In the genomic region with DNA sequence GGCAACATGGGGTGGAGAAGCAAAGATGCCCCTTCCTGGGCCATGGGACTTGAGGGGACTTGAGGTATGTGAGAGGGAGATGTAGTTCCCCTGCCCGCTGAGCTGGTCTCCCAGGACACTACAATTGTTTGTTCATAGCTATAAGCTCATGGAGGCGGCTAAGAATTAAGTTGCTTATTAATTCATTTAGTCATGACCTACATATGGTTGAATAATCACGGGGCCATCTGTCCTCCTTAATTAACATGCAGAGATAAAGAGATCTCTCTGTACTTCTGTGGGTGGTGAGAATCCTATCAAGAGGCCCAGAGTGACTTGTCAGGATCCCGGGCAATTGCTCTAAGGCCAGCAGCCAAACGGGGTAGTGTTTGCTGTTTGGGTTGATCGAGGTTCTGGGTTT, we compare ENCODE assay signal across 28 mouse cellular contexts. TPM values are rescaled to one million over a fixed set of nuclear protein-coding genes. Genes with fewer than 3 reads are reported as not detected.
A peak's percentile ranks its signal among the peaks of the same experiment; 100 is the strongest.
DNase-seq lines count a peak whose midpoint lies in the region; ATAC-seq and TF ChIP-seq lines count a peak whose summit lies in the region.
"Had no signal": no experiment of that assay in that cellular context is flagged by ENCODE, and none has a peak within 500 bp of the region (broad histone marks: within the 10 kb centered on the region; RNA-seq: fewer than 3 reads in every experiment).

No protein-coding gene starts in this region.

- H3K27ac ChIP-seq in embryonic facial prominence, embryonic 14.5 days (replicated peaks; ENCODE audit: low read depth, low read length): no peak overlapping the region
- H3K27ac ChIP-seq in embryonic facial prominence, embryonic 10.5 days (replicated peaks): no peak overlapping the region
- H3K27ac ChIP-seq in hindbrain, embryonic 10.5 days: no peak overlapping the region
- H3K27ac ChIP-seq: embryonic facial prominence, embryonic 12.5 days; forebrain, embryonic 12.5 days; gastrocnemius, adult 2 months; heart, embryonic 15.5 days; hindbrain, embryonic 12.5 days; hindbrain, embryonic 15.5 days had no signal

- no peaks in the 10 kb centered on the region for H3K9me3 ChIP-seq in embryonic facial prominence, embryonic 14.5 days (ENCODE audit: control insufficient read depth, low read length)
- H3K9me3 ChIP-seq in embryonic facial prominence, embryonic 10.5 days: no peaks in the 10 kb centered on the region
- H3K9me3 ChIP-seq in hindbrain, embryonic 10.5 days: no peaks in the 10 kb centered on the region
- H3K9me3 ChIP-seq: embryonic facial prominence, embryonic 12.5 days; forebrain, embryonic 12.5 days; heart, embryonic 12.5 days; heart, embryonic 15.5 days; hindbrain, embryonic 12.5 days; hindbrain, embryonic 15.5 days had no signal

- H3K4me2 ChIP-seq in embryonic facial prominence, embryonic 14.5 days (ENCODE audit: low read depth, low read length): no peak overlapping the region
- H3K4me2 ChIP-seq: embryonic facial prominence, embryonic 12.5 days; forebrain, embryonic 12.5 days; heart, embryonic 12.5 days; heart, embryonic 15.5 days; hindbrain, embryonic 12.5 days; hindbrain, embryonic 15.5 days had no signal

- ATAC-seq in embryonic facial prominence, embryonic 14.5 days (ENCODE audit: low read depth): no peak
- ATAC-seq: activated CD4-positive, CD25-positive, alpha-beta regulatory T cell, adult 4 months; forebrain, embryonic 16.5 days had no signal

- no peaks in the 10 kb centered on the region for H3K36me3 ChIP-seq in embryonic facial prominence, embryonic 14.5 days (ENCODE audit: control insufficient read depth, insufficient read depth, low read length)
- H3K36me3 ChIP-seq in embryonic facial prominence, embryonic 10.5 days (replicated peaks): no peaks in the 10 kb centered on the region
- H3K36me3 ChIP-seq in hindbrain, embryonic 10.5 days: no peaks in the 10 kb centered on the region
- H3K36me3 ChIP-seq: embryonic facial prominence, embryonic 12.5 days; forebrain, embryonic 12.5 days; heart, embryonic 12.5 days; heart, embryonic 15.5 days; hindbrain, embryonic 12.5 days; hindbrain, embryonic 15.5 days had no signal

- TF ChIP-seq POLR2A in brain, embryonic 14.5 days (IDR thresholded peaks at IDR 0.05; ENCODE audit: borderline replicate concordance, extremely low read depth, insufficient read depth, insufficient read length, poor library complexity, severe bottlenecking): no peak

- H3K4me3 ChIP-seq in embryonic facial prominence, embryonic 14.5 days (ENCODE audit: low read depth, low read length): no peak overlapping the region
- H3K4me3 ChIP-seq in embryonic facial prominence, embryonic 10.5 days: no peak overlapping the region
- H3K4me3 ChIP-seq in hindbrain, embryonic 10.5 days: no peak overlapping the region
- H3K4me3 ChIP-seq: embryonic facial prominence, embryonic 12.5 days; erythroblast, embryonic 14.5 days; forebrain, embryonic 12.5 days; gastrocnemius, adult 2 months; heart, embryonic 12.5 days; heart, embryonic 15.5 days; hindbrain, embryonic 12.5 days; hindbrain, embryonic 15.5 days had no signal

- no peaks in the 10 kb centered on the region for H3K4me1 ChIP-seq in embryonic facial prominence, embryonic 14.5 days (ENCODE audit: control insufficient read depth, insufficient read depth, low read length)
- no peaks in the 10 kb centered on the region for H3K4me1 ChIP-seq in embryonic facial prominence, embryonic 10.5 days
- H3K4me1 ChIP-seq in hindbrain, embryonic 10.5 days (replicated peaks): no peaks in the 10 kb centered on the region
- H3K4me1 ChIP-seq: embryonic facial prominence, embryonic 12.5 days; forebrain, embryonic 12.5 days; hindbrain, embryonic 12.5 days; hindbrain, embryonic 15.5 days had no signal

- TF ChIP-seq CTCF in brain, embryonic 14.5 days (IDR thresholded peaks at IDR 0.05; ENCODE audit: borderline replicate concordance, extremely low read depth, insufficient read depth, insufficient read length): no peak

- H3K27me3 ChIP-seq in embryonic facial prominence, embryonic 14.5 days (replicated peaks; ENCODE audit: control insufficient read depth, insufficient read depth, low read length): no peaks in the 10 kb centered on the region
- no peaks in the 10 kb centered on the region for H3K27me3 ChIP-seq in embryonic facial prominence, embryonic 10.5 days (replicated peaks; ENCODE audit: low read depth, poor library complexity, severe bottlenecking)
- no peaks in the 10 kb centered on the region for H3K27me3 ChIP-seq in hindbrain, embryonic 10.5 days (ENCODE audit: insufficient read depth, poor library complexity, severe bottlenecking)
- H3K27me3 ChIP-seq: embryonic facial prominence, embryonic 12.5 days; forebrain, embryonic 12.5 days; heart, embryonic 12.5 days; heart, embryonic 15.5 days; hindbrain, embryonic 12.5 days; hindbrain, embryonic 15.5 days had no signal

- 85% methylated on average over 6 of the region's 6 CpGs for WGBS in embryonic facial prominence, embryonic 14.5 days
- WGBS in embryonic facial prominence, embryonic 10.5 days: 88% methylated on average over 6 of the region's 6 CpGs
- WGBS in hindbrain, embryonic 10.5 days: 86% methylated on average over 6 of the region's 6 CpGs

- peak; percentile 4 for DNase-seq in embryonic facial prominence, embryonic 14.5 days (ENCODE audit: low spot score)
- no peak for DNase-seq in embryonic facial prominence, embryonic 10.5 days (ENCODE audit: low spot score)
- peak; percentile 56 for DNase-seq in Muller cell, postnatal 12 days (ENCODE audit: inconsistent ontology term)
- peak; percentile 13 for DNase-seq in brain, embryonic 14.5 days (ENCODE audit: low read depth)
- peak; percentile 95 for DNase-seq in retina, postnatal 1 day
- no peak for DNase-seq in testis, postnatal 14 days (ENCODE audit: low spot score)
- no peak for DNase-seq in hindbrain, embryonic 10.5 days (ENCODE audit: low spot score)
- DNase-seq: adrenal gland, adult 8-10 months; adrenal gland, postnatal 25 days; B cell, adult 2 months; cerebellum, adult 11-12 months; cerebellum, adult 8-10 months; cerebellum, postnatal 14 days; gastrocnemius, adult 2 months; gastrocnemius, postnatal 14 days; heart, adult 18-20 months; heart, postnatal 10 days; heart, postnatal 4 days; kidney, adult 11 months had no signal

- H3K9ac ChIP-seq in embryonic facial prominence, embryonic 14.5 days (ENCODE audit: low read depth, low read length): no peak overlapping the region
- H3K9ac ChIP-seq: embryonic facial prominence, embryonic 12.5 days; forebrain, embryonic 12.5 days; heart, embryonic 12.5 days; heart, embryonic 15.5 days; hindbrain, embryonic 12.5 days; hindbrain, embryonic 15.5 days had no signal

RNA-seq across cellular contexts. Expression of gene Pgrmc2, which starts 35.0 kb away (rescaled TPM):
- 32.5 and 33.7 TPM in 2 replicates for polyA plus RNA-seq in embryonic facial prominence, embryonic 14.5 days (2014; fragmentation: Nextera tagmentation; extraction: Ambion mirVana)
- 29.5 and 31.7 TPM in 2 replicates for polyA plus RNA-seq in embryonic facial prominence, embryonic 10.5 days (2016; fragmentation: Nextera tagmentation; extraction: Ambion mirVana)
- polyA plus RNA-seq in brain, embryonic 14.5 days (2012; rRNA removed): 25.5 and 29.2 TPM in 2 replicates
- 29.8 and 32.5 TPM in 2 replicates for polyA plus RNA-seq in hindbrain, embryonic 10.5 days (2016; fragmentation: Nextera tagmentation; extraction: Ambion mirVana)

Comparison
In these comparisons a context has a peak if more than half of its experiments do, and no peak if none do; other contexts are left out.
1. DNase-seq: peak in embryonic facial prominence, embryonic 14.5 days (single experiment), Muller cell, postnatal 12 days (single experiment), brain, embryonic 14.5 days (single experiment) and retina, postnatal 1 day (single experiment); none in embryonic facial prominence, embryonic 10.5 days (single experiment), testis, postnatal 14 days (single experiment) and hindbrain, embryonic 10.5 days (single experiment).